Comparison of ENCODE assay signal across 7 mouse cellular contexts in the genomic region with DNA sequence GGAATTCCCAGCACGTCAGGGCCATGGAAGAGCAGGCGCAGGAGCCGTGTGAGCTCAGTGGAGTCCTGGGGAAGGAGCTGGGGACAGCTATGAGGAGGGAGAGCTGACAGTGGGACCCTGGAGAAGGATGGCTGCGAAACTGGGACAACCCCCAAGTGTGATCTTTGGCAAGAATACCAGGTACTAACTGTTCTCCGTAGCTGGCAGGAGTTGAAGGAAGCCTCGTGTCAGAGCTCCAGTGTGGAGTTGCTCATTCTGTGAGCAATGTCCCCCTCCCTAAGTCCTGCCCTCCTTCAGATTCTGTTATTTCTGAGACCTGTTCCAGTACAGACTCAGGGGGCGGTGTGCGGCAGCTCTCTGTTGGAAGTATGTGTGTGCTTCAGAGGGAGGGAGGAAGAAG. TPM values are rescaled to one million over a fixed set of nuclear protein-coding genes. Genes with fewer than 3 reads are reported as not detected.
A peak's percentile ranks its signal among the peaks of the same experiment; 100 is the strongest.
DNase-seq lines count a peak whose midpoint lies in the region; ATAC-seq lines count a peak whose summit lies in the region.

No protein-coding gene starts in this region.

- WGBS in hindbrain, embryonic 16.5 days, result 75% methylated on average over 8 of the region's 8 CpGs
- WGBS in hindbrain, embryonic 11.5 days, result 79% methylated on average over 8 of the region's 8 CpGs
- WGBS in heart, embryonic 13.5 days, result 28% methylated on average over 8 of the region's 8 CpGs

- H3K36me3 ChIP-seq in hindbrain, embryonic 16.5 days (ENCODE audit: control insufficient read depth, insufficient read depth, low read length), result no peaks in the 10 kb centered on the region
- H3K36me3 ChIP-seq in hindbrain, embryonic 11.5 days (ENCODE audit: control insufficient read depth, insufficient read depth, low read length), result no peaks in the 10 kb centered on the region
- no peaks in the 10 kb centered on the region for H3K36me3 ChIP-seq in heart, embryonic 13.5 days

- H3K27ac ChIP-seq in hindbrain, embryonic 16.5 days (ENCODE audit: low read depth, low read length), result no peak overlapping the region
- H3K27ac ChIP-seq in hindbrain, embryonic 11.5 days (ENCODE audit: low read depth, low read length), result no peak overlapping the region
- no peak overlapping the region for H3K27ac ChIP-seq in heart, embryonic 13.5 days (replicated peaks)

- intact Hi-C loops in left cerebral cortex, postnatal 14 days (cut with DNase I), result no loop called here

- no peak for DNase-seq in hindbrain, embryonic 11.5 days (ENCODE audit: low spot score)
- peak; percentile 63 to 89 for DNase-seq in left cerebral cortex, postnatal 14 days (ENCODE audit: low spot score in 2 of 2)
- peak; percentile 82 for DNase-seq in skeletal muscle tissue, adult 2 months (ENCODE audit: low read depth, low spot score)
- DNase-seq in embryo, embryonic 10 days (ENCODE audit: low spot score), result no peak

- ATAC-seq in hindbrain, embryonic 16.5 days, result peak; percentile 27; the same call in 1 of the 2 replicates
- ATAC-seq in hindbrain, embryonic 11.5 days (ENCODE audit: low FRiP score), result no peak
- ATAC-seq in heart, embryonic 13.5 days (ENCODE audit: extremely low read depth, insufficient number of reproducible peaks, low FRiP score, low TSS enrichment), result no peak
- ATAC-seq in inflammation-experienced regulatory T-cells, adult 6 months, result no peak

- H3K9me3 ChIP-seq in hindbrain, embryonic 16.5 days (ENCODE audit: control insufficient read depth, low read length), result no peaks in the 10 kb centered on the region
- H3K9me3 ChIP-seq in hindbrain, embryonic 11.5 days (ENCODE audit: control insufficient read depth, low read length), result no peaks in the 10 kb centered on the region
- H3K9me3 ChIP-seq in heart, embryonic 13.5 days, result no peaks in the 10 kb centered on the region

- no peaks in the 10 kb centered on the region for H3K4me1 ChIP-seq in hindbrain, embryonic 16.5 days (ENCODE audit: control insufficient read depth, insufficient read depth, low read depth, low read length)
- H3K4me1 ChIP-seq in hindbrain, embryonic 11.5 days (replicated peaks; ENCODE audit: control insufficient read depth, insufficient read depth, low read length), result no peaks in the 10 kb centered on the region
- peaks cover 30% of the 10 kb centered on the region for H3K4me1 ChIP-seq in heart, embryonic 13.5 days

- H3K27me3 ChIP-seq in hindbrain, embryonic 16.5 days (replicated peaks; ENCODE audit: control insufficient read depth, insufficient read depth, low read length), result no peaks in the 10 kb centered on the region
- no peaks in the 10 kb centered on the region for H3K27me3 ChIP-seq in hindbrain, embryonic 11.5 days (ENCODE audit: control insufficient read depth, insufficient read depth, low read length)
- no peaks in the 10 kb centered on the region for H3K27me3 ChIP-seq in heart, embryonic 13.5 days (replicated peaks)

- no peak overlapping the region for H3K4me3 ChIP-seq in hindbrain, embryonic 16.5 days (ENCODE audit: low read length)
- H3K4me3 ChIP-seq in hindbrain, embryonic 11.5 days (ENCODE audit: low read depth, low read length), result no peak overlapping the region
- no peak overlapping the region for H3K4me3 ChIP-seq in heart, embryonic 13.5 days

- no peak overlapping the region for H3K9ac ChIP-seq in hindbrain, embryonic 16.5 days (ENCODE audit: low read depth, low read length)
- H3K9ac ChIP-seq in hindbrain, embryonic 11.5 days (ENCODE audit: low read depth, low read length), result no peak overlapping the region
- no peak overlapping the region for H3K9ac ChIP-seq in heart, embryonic 13.5 days

- no peak overlapping the region for H3K4me2 ChIP-seq in hindbrain, embryonic 16.5 days (ENCODE audit: low read length)
- no peak overlapping the region for H3K4me2 ChIP-seq in hindbrain, embryonic 11.5 days (replicated peaks; ENCODE audit: low read depth, low read length)
- H3K4me2 ChIP-seq in heart, embryonic 13.5 days, result 0 out of 2 replicates have a peak overlapping the region, but pooled peaks have one; percentile 24

RNA-seq across cellular contexts. Expression of a gene that starts 36.9 kb away (rescaled TPM):
- 17.0 and 18.5 TPM in 2 replicates for polyA plus RNA-seq in hindbrain, embryonic 16.5 days (2015; fragmentation: Nextera tagmentation; extraction: Ambion mirVana)
- 2.5 and 5.1 TPM in 2 replicates for polyA plus RNA-seq in hindbrain, embryonic 11.5 days (2014; fragmentation: Nextera tagmentation; extraction: Ambion mirVana)
- polyA plus RNA-seq in heart, embryonic 13.5 days (2015; fragmentation: Nextera tagmentation; extraction: Ambion mirVana), result 5.8 and 6.8 TPM in 2 replicates
- 100 to 1,000 TPM; 155 to 181 TPM for total RNA-seq in left cerebral cortex, postnatal 14 days (2021)
- 10 to 100 TPM; 69.8 to 81.5 (median 80.6) TPM for polyA plus RNA-seq in inflammation-experienced regulatory T-cells, adult 6 months (2017; shearing (Covaris generic))

Comparison
In these comparisons a context has a peak if more than half of its experiments do, and no peak if none do; other contexts are left out.
1. DNase-seq: peak in left cerebral cortex, postnatal 14 days (2 of 2) and skeletal muscle tissue, adult 2 months (single experiment); none in hindbrain, embryonic 11.5 days (single experiment) and embryo, embryonic 10 days (single experiment).